Mouse (Mus musculus) induced T-regulatory cell, adult 2 months (primary cell): ENCODE measurements around the gene Nr1d2.
A peak's percentile ranks its signal among the peaks of the same experiment; 100 is the strongest.
"Not testable (repeated sequence)": the region's sequence is repeated elsewhere in the genome, so short reads cannot be mapped to it uniquely, and the experiment has no call there.

Experiments
- DNase-seq: peaks from one replicate; pipeline ENCODE4 v3.0.0-alpha.2; 2012; ENCODE audit warnings: low read depth

The Nr1d2 gene

DNA sequence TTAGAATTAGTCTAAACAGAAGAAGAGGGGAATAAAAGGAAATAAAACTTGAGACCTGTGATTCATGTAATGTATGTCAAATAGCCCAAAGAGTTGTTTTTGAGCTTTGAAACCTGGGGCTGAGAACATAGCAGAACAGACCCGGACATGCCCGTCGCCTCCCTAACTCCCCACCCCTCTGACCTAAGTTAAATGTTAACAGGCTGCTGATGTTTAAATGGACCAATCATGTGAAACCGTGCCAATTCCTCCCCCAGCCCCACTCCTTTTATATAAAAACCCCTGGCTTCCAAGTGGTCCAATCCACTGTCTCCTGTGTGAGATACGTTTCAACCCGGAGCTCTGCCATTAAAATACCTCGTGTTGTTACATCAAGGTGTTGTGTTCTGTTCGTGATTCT lies 7.1 kb downstream of the Nr1d2 start:
- not testable (repeated sequence) for DNase-seq

DNA sequence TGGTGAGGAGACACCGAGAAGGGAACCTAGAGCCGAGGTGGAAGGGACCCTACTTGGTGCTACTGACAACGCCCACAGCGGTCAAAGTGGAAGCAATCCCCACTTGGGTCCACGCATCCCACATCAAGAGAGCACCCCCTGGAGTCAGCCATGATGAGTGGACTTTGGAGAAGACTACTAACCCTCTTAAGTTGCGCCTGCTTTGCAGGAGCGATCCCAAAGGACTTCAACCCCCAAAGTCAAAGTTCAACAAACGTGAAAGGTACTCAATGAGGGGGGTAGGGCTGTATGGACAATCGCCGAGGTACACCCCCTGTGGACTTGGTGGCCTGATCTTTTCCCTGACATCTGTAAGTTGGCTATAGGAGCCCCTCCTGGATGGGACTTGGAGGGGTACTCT lies 9.2 kb downstream of the Nr1d2 start:
- not testable (repeated sequence) for DNase-seq

DNA sequence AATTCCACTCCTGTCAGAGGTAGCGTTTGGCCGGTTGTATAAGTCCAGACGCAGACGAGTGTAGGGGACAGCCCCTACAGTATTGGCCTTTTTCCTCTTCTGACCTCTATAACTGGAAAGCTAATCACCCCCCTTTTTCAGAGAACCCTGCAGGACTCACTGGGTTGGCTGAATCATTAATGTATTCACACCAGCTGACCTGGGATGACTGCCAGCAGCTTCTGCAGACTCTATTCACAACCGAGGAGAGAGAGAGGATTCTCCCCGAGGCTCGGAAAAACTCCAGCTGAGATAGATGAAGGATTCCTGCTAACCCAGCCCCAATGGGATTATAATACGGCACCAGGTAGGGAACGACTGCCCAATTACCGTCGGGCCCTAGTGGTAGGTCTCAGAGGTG lies 12.7 kb downstream of the Nr1d2 start:
- not testable (repeated sequence) for DNase-seq

DNA sequence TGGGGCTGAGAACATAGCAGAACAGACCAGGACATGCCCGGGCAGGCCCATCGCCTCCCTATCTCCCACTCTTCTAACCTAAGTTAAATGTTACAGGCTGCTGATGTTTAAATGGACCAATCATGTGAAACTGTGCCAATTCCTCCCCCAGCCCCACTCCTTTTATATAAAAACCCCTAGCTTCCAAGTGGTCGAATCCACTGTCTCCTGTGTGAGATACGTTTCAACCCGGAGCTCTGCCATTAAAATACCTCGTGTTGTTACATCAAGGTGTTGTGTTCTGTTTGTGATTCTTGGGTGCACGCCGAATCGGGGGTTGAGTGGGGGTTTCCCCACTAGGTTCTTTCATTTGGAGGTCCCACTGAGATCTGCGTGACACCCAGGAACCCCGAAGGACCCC lies 13.5 kb downstream of the Nr1d2 start:
- DNase-seq = not testable (repeated sequence)

DNA sequence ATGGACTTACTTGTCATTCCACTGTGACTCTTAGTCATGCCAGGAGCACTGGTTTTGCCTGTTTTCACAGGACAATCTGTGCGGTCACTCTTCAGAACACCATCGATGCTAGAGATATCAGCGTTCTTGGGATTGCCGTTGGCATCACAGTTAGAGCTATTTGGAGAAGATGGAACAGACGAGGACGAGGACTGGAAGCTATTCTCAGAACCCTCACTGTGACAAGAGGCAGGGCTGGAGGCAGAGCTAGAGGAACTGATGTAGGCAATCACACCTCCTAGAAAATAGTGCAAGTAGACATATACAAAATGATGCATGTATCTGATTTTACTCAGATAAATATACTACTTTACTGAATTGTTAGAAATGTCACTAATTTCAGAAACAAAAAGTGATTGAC lies 16.9 kb downstream of the Nr1d2 start:
- DNase-seq = no peak

DNA sequence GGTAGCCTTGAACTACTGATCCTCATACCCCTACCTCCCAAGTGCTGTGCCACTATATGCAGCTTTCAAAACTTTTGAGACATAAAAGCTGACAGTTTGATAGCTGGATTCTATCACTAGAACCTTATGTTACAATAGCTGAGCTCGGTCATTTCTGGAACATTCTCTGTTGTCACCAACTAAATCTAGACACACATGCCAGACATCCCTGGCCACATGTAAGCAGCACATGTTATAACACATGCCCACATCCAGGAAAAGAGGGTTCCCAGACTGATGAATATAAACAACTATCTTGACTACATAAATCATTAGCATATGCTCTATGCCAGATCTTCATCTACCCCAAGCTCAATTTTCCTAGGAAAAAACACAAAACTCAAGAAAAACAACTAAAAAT lies 21.8 kb downstream of the Nr1d2 start:
- no peak for DNase-seq

DNA sequence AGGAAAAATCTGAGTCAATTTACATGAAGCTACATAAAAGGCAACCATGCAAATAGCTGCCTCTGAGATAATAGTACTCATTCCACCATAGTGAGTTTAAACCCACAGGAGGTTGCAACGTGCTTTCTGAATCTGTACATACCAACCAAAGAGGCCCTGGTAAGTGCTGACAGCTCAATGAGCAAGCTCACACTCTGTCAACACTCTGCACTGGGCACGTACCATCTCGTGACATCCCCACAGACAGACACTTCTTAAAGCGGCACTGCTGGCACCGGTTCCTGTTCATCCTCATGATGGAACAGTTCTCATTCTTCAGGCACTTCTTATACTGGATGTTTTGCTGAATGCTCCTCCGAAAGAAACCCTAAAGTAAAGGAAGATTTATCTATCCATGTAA lies 22.5 kb downstream of the Nr1d2 start:
- no peak for DNase-seq

DNA sequence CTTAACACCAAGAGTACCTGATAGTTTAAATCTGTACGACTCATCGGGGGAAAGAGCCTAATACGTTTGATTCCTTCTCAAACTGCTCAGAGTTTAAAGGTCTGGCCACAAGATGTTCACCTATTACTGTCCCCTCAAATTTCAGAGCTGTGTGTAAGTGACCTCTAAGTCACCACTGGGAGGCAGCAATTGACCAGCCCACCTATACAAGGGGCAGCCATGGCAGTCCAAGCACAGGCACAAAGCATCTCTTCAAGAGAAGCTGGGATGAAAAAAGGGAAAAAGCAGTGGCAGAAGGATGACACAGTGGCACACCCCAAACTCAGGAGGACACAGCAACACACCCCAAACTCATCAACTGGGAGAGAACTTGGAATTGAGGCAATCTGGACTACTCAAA lies 28.1 kb downstream of the Nr1d2 start:
- DNase-seq = no peak

GRCm38 (mm10) chr14:18204315-18204714 lies 34.6 kb downstream of the Nr1d2 start:
- DNase-seq = not testable (repeated sequence)

DNA sequence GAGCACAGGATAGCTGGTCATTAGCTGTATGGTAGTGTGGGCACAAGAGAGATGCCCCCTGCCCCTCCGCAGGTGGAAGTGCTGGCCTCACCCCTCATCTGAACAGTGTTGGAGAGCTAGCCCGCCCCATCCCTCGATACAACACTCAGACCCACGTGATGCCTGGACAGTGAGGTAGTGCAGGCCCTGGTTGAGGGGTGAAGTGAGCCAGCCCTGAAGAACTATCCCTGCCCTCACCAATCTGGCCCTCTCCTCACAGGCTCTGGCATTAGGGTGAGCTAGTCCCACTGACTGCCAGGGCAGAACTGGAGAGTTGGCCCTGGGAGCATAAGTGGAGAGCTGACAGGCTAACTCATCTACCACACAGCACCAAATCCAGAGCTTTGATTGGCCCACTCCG lies 37.5 kb downstream of the Nr1d2 start:
- DNase-seq = no peak

DNA sequence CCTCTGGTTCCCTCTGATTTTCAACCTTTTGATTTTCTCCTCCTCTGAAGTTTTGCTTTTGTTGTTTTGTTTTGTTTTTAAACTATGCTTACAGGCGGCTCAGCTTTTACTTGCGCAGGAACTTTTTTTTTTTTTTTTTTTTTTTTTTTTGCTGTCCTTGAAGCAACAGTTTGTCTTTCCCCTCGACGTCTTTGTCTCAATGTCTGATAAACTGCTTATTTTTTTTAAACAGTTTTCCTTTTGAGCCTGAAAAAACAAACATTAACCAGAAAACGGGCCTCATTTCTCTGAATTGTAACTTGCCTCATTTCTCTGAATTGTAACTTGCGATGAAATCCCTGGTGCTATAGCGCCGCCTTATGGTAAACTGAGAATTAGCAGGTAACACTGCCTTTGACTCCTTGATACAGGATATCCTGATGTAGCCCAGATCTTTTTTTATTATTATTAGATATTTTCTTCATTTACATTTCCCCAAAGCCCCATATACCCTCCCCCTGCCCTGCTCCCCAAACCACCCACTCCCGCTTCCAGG lies 52.0 kb downstream of the Nr1d2 start:
- DNase-seq = peak; percentile 82

- DNase-seq = not testable (repeated sequence)
Measured at GRCm38 (mm10) chr14:18177531-18177930, 61.4 kb downstream of the Nr1d2 start.

DNA sequence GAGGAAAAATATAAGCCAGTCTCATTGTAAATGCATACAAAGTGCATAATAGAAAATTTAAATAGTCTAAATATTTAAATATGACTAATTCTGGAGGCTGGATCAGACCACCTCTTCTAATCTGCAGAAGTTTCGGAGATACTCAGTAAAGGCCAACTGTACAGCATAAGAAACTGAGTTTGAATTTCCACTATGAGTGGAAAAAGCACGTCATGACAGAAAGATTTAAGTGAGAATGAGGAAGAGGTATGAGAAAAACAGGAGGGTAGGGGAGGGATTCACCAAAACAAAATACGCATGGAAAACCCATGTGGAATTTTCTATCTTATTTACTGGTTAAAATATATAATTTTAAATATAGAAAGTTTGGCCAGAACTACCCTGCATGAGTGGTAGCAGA lies 71.3 kb downstream of the Nr1d2 start:
- no peak for DNase-seq

DNA sequence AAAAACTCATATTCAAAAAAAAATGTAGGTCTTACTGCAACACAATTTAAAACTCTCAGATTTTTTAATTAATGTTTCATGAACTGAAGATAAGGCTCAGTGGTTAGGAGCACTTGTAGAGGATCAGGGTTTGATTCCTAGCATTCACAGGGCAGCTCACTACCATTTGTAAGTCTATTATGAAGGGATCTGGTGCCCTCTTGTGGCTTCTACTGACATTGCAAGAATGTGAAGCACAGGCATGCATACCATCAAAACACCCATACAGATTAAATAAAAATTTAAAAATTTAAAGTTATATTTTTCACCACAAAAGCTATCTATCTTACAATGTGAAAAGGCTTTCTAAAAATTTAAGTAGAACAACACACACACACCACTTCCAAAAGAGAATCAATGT lies 71.9 kb downstream of the Nr1d2 start:
- DNase-seq = peak; percentile 74
